Mouse (Mus musculus) ES-E14 (cell line): ENCODE results near the gene Lmbr1l. TPM values are rescaled to one million over a fixed set of nuclear protein-coding genes. Genes with fewer than 3 reads are reported as not detected.

Experiments used
- DNase-seq: peaks from one replicate; pipeline ENCODE4 v3.0.0-alpha.2; 2013; ENCODE audit warnings: low read depth, low spot score
- H3K27ac ChIP-seq: 2 replicates; pipeline ENCODE4 v1.5.1; 2012; ENCODE audit warnings: low read depth, mild to moderate bottlenecking, low read length, moderate library complexity, mixed read lengths; ENCODE audit not compliant: poor library complexity, insufficient read depth, severe bottlenecking
- H3K36me3 ChIP-seq: 2 replicates; pipeline ENCODE4 v1.6.1; 2012; ENCODE audit warnings: mild to moderate bottlenecking, low read length, moderate library complexity, mixed read lengths; ENCODE audit not compliant: control insufficient read depth, poor library complexity, insufficient read depth, severe bottlenecking
- H3K4me1 ChIP-seq, 2 experiments: fragments of 150-350 bp in 1 of 2; sonication (generic) in 1 of 2; 2 replicates each; pipeline ENCODE4 v1.6.1; 2012; ENCODE audit warnings: low read length in 2 of 2, mild to moderate bottlenecking in 1 of 2, mixed read lengths in 1 of 2; ENCODE audit not compliant: control insufficient read depth in 2 of 2, insufficient read depth in 2 of 2, poor library complexity in 1 of 2
- H3K4me3 ChIP-seq, 2 experiments: fragments of 150-350 bp in 1 of 2; sonication (generic) in 1 of 2; 2 replicates each; pipeline ENCODE4 v1.5.1; 2012; ENCODE audit warnings: low read length in 2 of 2, low read depth in 1 of 2, mild to moderate bottlenecking in 1 of 2, mixed read lengths in 1 of 2; ENCODE audit not compliant: insufficient read depth in 1 of 2, poor library complexity in 1 of 2, severe bottlenecking in 1 of 2
- H3K9ac ChIP-seq: 2 replicates; pipeline ENCODE4 v1.6.1; 2012; ENCODE audit warnings: low read depth, mild to moderate bottlenecking, low read length, mixed read lengths; ENCODE audit not compliant: poor library complexity, insufficient read depth, severe bottlenecking
- H3K9me3 ChIP-seq: fragments of 150-350 bp; sonication (generic); 2 replicates; pipeline ENCODE4 v1.6.1; 2012; ENCODE audit warnings: low read depth, mild to moderate bottlenecking, low read length; ENCODE audit not compliant: control insufficient read depth, insufficient read depth
- CHD2 ChIP-seq: IDR thresholded peaks from 2 replicates; pipeline ENCODE4 v1.6.1; 2014; ENCODE audit warnings: mild to moderate bottlenecking, low read depth, low read length, inconsistent platforms
- HCFC1 ChIP-seq: IDR thresholded peaks from 2 replicates; pipeline ENCODE4 v1.6.1; 2012; ENCODE audit warnings: low read length, inconsistent platforms, borderline replicate concordance; ENCODE audit not compliant: insufficient read depth
- MAFK ChIP-seq: IDR thresholded peaks from 2 replicates; pipeline ENCODE4 v1.6.1; 2014; ENCODE audit warnings: mild to moderate bottlenecking, low read depth, low read length, inconsistent platforms; ENCODE audit not compliant: insufficient read depth
- ZC3H11A ChIP-seq: IDR thresholded peaks from 2 replicates; pipeline ENCODE4 v1.6.1; 2012; ENCODE audit warnings: low read depth, mild to moderate bottlenecking, inconsistent platforms, low read length, borderline replicate concordance
- ZNF384 ChIP-seq: IDR thresholded peaks from 2 replicates; pipeline ENCODE4 v1.6.1; 2012; ENCODE audit warnings: low read depth, low read length, inconsistent platforms
- in situ Hi-C, 2 experiments: fragments of 600-800 bp; cut with MboI; formaldehyde crosslinking; loops; one replicate each; pipeline ENCODE4 v1.15.1; 2025; ENCODE audit warnings: low sequenced_read_pairs in 2 of 2, inconsistent platforms in 1 of 2; ENCODE audit not compliant: unreplicated experiment in 2 of 2
- total RNA-seq: library from RNA; depleted of rRNA; stranded (reverse); fragments of 300-350 nt; gene quantifications from 2 replicates; pipeline ENCODE4 v1.2.3, GENCODE M21; 2012

The Lmbr1l gene
- total RNA-seq, 1 experiment, result 55.1 TPM

- H3K36me3 ChIP-seq, result peaks cover 14% of the 10 kb centered on the region
- in situ Hi-C loops, result no loop called here
- H3K9ac ChIP-seq, result no peak overlapping the region
- no peak overlapping the region for H3K27ac ChIP-seq
- peak overlapping the region in 1 of 2 experiments; percentile 7; a peak in 1 of 4 replicates for H3K4me3 ChIP-seq
- H3K4me1 ChIP-seq, result peaks cover 0 to 10% of the 10 kb centered on the region in 2 experiments; a peak in 2 of 4 replicates
- TF ChIP-seq CHD2 (no peak), ZNF384 (no peak), ZC3H11A (no peak), HCFC1 (no peak), MAFK (no peak)
- DNase-seq, result no peak
- H3K9me3 ChIP-seq, result no peaks in the 10 kb centered on the region
Measured at GRCm38 (mm10) chr15:98930998-98931397, 13.0 kb upstream of the Lmbr1l start.

DNA sequence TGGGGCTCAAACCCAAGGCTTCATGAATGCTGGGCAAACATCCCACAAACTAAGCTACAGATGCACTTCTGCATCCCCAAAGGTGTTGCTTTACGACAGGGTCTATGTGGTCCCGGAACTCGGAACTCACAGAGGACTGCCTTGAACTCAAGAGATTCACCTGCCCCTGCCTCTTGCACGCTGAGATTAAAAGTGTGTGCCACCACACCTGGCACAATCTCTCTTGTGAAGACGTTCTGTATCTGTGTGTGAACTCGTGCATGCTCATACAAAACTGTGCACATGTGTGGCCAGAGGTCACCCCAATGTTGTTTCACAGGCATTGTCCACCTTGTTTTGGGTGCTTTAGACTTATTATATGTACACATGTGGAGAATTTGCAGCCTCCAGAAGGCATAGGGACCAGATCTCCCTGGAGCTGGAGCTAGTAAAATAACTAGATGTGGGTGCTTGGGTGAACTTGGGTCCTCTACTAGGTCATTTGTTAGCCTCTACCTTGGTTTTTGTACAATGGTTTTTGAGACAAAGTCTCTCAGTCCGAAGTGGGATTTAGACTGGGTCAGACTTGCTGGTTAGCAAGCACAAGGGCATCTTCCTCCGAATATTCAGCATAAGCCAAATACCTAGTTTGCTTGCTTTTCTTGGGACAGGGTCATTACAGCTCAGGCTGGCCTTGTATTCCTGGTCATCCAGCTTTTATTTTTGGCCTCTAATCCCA is 12.1 kb upstream of the Lmbr1l start:
- H3K27ac ChIP-seq, result no peak overlapping the region
- peaks cover 14% of the 10 kb centered on the region for H3K36me3 ChIP-seq
- TF ChIP-seq CHD2, result 0 out of 2 replicates have a peak, but pooled peaks have one; percentile 23
- no peak for TF ChIP-seq MAFK
- H3K4me1 ChIP-seq, result peaks cover 0 to 6% of the 10 kb centered on the region in 2 experiments; a peak in 2 of 4 replicates
- no peak overlapping the region for H3K4me3 ChIP-seq
- in situ Hi-C loops, result no loop called here
- no peak overlapping the region for H3K9ac ChIP-seq
- DNase-seq, result no peak
- H3K9me3 ChIP-seq, result no peaks in the 10 kb centered on the region

- no peak overlapping the region for H3K27ac ChIP-seq
- in situ Hi-C loops, result no loop called here
- peaks cover 12% of the 10 kb centered on the region for H3K36me3 ChIP-seq
- peaks cover 0 to 6% of the 10 kb centered on the region in 2 experiments; a peak in 2 of 4 replicates for H3K4me1 ChIP-seq
- H3K9me3 ChIP-seq, result no peaks in the 10 kb centered on the region
- H3K9ac ChIP-seq, result no peak overlapping the region
- no peak overlapping the region for H3K4me3 ChIP-seq
- peak; percentile 77 for DNase-seq
- TF ChIP-seq ZNF384, result peak; percentile 70; the same call in 1 of the 2 replicates
- TF ChIP-seq CHD2, result no peak
Measured at GRCm38 (mm10) chr15:98928598-98929240, 10.7 kb upstream of the Lmbr1l start.

- DNase-seq, result no peak
- Histone ChIP-seq H3K36me3 (peaks cover 6% of the 10 kb centered on the region), H3K4me3 (no peak overlapping the region), H3K9ac (no peak overlapping the region), H3K27ac (no peak overlapping the region), H3K9me3 (no peaks in the 10 kb centered on the region), H3K4me1 (peaks cover 0 to 6% of the 10 kb centered on the region in 2 experiments; a peak in 2 of 4 replicates)
- no peak for TF ChIP-seq ZC3H11A
- TF ChIP-seq ZNF384, result no peak
- no peak for TF ChIP-seq HCFC1
- TF ChIP-seq CHD2, result no peak
- TF ChIP-seq MAFK, result no peak
- in situ Hi-C loops, result no loop called here
Measured at GRCm38 (mm10) chr15:98927566-98927965, 9.5 kb upstream of the Lmbr1l start.

DNA sequence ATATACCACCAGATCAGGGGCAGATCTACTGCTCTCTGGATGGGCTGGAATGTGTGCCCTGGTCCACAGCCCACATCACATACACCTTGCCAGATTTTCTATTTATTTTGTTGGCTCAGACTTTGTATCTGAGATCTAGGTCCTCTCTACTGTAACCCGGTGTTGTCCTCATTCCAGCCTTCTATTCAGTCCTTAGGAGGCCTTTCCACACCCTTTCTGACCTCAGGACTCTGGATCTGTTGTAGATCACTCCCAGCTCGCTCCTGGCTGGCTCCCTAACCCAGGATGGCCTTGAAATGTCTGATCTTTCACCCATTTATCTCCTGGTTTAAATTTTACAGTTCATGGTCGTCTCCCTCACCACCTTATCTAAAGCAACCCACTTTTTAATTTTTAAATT is 6.7 kb upstream of the Lmbr1l start:
- in situ Hi-C loops, result no loop called here
- H3K9ac ChIP-seq, result no peak overlapping the region
- H3K27ac ChIP-seq, result no peak overlapping the region
- H3K36me3 ChIP-seq, result no peaks in the 10 kb centered on the region
- no peak for TF ChIP-seq CHD2
- TF ChIP-seq MAFK, result no peak
- no peak for TF ChIP-seq ZC3H11A
- no peak for TF ChIP-seq ZNF384
- TF ChIP-seq HCFC1, result no peak
- H3K4me1 ChIP-seq, result peaks cover 2 to 6% of the 10 kb centered on the region in 2 experiments; a peak in 2 of 4 replicates
- H3K4me3 ChIP-seq, result no peak overlapping the region
- no peaks in the 10 kb centered on the region for H3K9me3 ChIP-seq
- no peak for DNase-seq
